Mouse (Mus musculus) olfactory bulb, adult 2 months (tissue): ENCODE measurements around the gene Gm9573.

Experiments
- CTCF ChIP-seq: fragments of 200-500 bp; IDR thresholded peaks from 2 replicates; pipeline ENCODE4 v1.5.1; 2012; ENCODE audit warnings: low read depth, mild to moderate bottlenecking, low read length, moderate library complexity; ENCODE audit not compliant: insufficient read depth
- POLR2A ChIP-seq: fragments of 200-500 bp; IDR thresholded peaks from 2 replicates; pipeline ENCODE4 v1.6.1; 2012; ENCODE audit warnings: mild to moderate bottlenecking, low read depth, low read length, moderate library complexity; ENCODE audit not compliant: insufficient read depth

GRCm38 (mm10) chr17:35638475-35639190 lies 12.2 kb upstream of the Gm9573 start:
- TF ChIP-seq POLR2A = no peak
- no peak for TF ChIP-seq CTCF
